Mouse (Mus musculus): ENCODE data around the gene Auh.

DNA sequence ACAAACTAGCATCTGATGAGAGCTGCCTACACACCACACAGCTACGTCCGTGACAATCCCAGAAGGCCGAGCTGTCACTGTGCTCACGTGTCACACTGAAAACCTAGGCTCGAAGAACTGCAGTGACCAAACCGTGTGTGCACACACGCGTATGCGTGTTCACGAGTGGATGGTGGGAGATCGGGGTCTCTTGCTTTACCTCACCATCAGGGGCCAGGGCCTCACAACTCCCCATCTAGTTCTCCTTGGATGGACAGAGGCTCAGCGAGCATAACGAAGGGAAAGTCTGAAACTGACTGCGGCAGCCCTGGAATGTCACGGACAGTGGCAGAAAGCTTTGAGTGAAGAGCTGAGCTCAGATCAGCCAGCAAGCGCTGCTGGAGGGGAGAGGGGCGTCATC lies 82.4 kb downstream of the Auh start:
- no peak for TF ChIP-seq POLR2A (IDR thresholded peaks at IDR 0.05; ENCODE audit: low read depth, low read length)
- no peak for TF ChIP-seq CTCF (conservative IDR thresholded peaks at IDR 0.05 in 1 of 2, IDR thresholded peaks at IDR 0.05 in 1 of 2; ENCODE audit: low read depth in 2 of 2, low read length in 2 of 2)
- TF ChIP-seq MEF2A (IDR thresholded peaks at IDR 0.05; ENCODE audit: borderline replicate concordance, low read depth, low read length), result no peak
- TF ChIP-seq USF2 (conservative IDR thresholded peaks at IDR 0.05; ENCODE audit: low read depth, low read length), result no peak
